Mouse (Mus musculus): Measurements from ENCODE around the gene Chd9. TPM values are rescaled to one million over a fixed set of nuclear protein-coding genes. Genes with fewer than 3 reads are reported as not detected.

Chd9 gene
- total and polyA plus RNA-seq, 2 experiments from 2014 or later: 103 to 112 TPM

GRCm38 (mm10) chr8:90849462-90850050, 21.4 kb downstream of the Chd9 start:
- H3K4me3 ChIP-seq (ENCODE audit: low read length): no peak overlapping the region
- H3K27ac ChIP-seq: peak overlapping the region; percentile 78
- no peak overlapping the region for H3K9ac ChIP-seq (replicated peaks; ENCODE audit: low read length)
- TF ChIP-seq CTCF (IDR thresholded peaks at IDR 0.05; ENCODE audit: low read depth): no peak
- DNase-seq (ENCODE audit: low spot score): peak; percentile 74
- 0 out of 2 replicates have a peak overlapping the region, but pooled peaks have one; percentile 3 for H3K4me2 ChIP-seq (ENCODE audit: low read depth, low read length)
- ATAC-seq: peak; percentile 39; the same call in 1 of the 2 replicates
- H3K27me3 ChIP-seq (ENCODE audit: insufficient read depth, low read length): no peaks in the 10 kb centered on the region
- no peaks in the 10 kb centered on the region for H3K9me3 ChIP-seq (ENCODE audit: low read length)
- peaks cover 10% of the 10 kb centered on the region for H3K4me1 ChIP-seq (ENCODE audit: insufficient read depth, low read length)
- 36% methylated on average over 11 of the region's 11 CpGs for whole genome bisulfite sequencing
- H3K36me3 ChIP-seq (ENCODE audit: insufficient read depth, low read length): no peaks in the 10 kb centered on the region

GRCm38 (mm10) chr8:90851544-90851943, 23.4 kb downstream of the Chd9 start:
- no peak overlapping the region for H3K4me3 ChIP-seq (ENCODE audit: low read length)
- no peak overlapping the region for H3K4me2 ChIP-seq (ENCODE audit: low read depth, low read length)
- no peak overlapping the region for H3K27ac ChIP-seq
- no peak overlapping the region for H3K9ac ChIP-seq (replicated peaks; ENCODE audit: low read length)
- no peaks in the 10 kb centered on the region for H3K27me3 ChIP-seq (ENCODE audit: insufficient read depth, low read length)
- WGBS: 61% methylated on average over 8 of the region's 8 CpGs
- DNase-seq (ENCODE audit: low spot score) (no peak), ATAC-seq (no peak)
- TF ChIP-seq CTCF (IDR thresholded peaks at IDR 0.05; ENCODE audit: low read depth): no peak
- no peaks in the 10 kb centered on the region for H3K9me3 ChIP-seq (ENCODE audit: low read length)
- H3K4me1 ChIP-seq (ENCODE audit: insufficient read depth, low read length): peaks cover 10% of the 10 kb centered on the region
- no peaks in the 10 kb centered on the region for H3K36me3 ChIP-seq (ENCODE audit: insufficient read depth, low read length)

- TF ChIP-seq CTCF (IDR thresholded peaks at IDR 0.05; ENCODE audit: low read depth): no peak
- ATAC-seq (no peak; the same call in 1 of the 2 replicates), DNase-seq (ENCODE audit: low spot score) (no peak)
- no peak overlapping the region for H3K9ac ChIP-seq (replicated peaks; ENCODE audit: low read length)
- no peaks in the 10 kb centered on the region for H3K36me3 ChIP-seq (ENCODE audit: insufficient read depth, low read length)
- H3K27ac ChIP-seq: peak overlapping the region; percentile 45; the same call in 1 of the 2 replicates
- no peaks in the 10 kb centered on the region for H3K9me3 ChIP-seq (ENCODE audit: low read length)
- H3K4me3 ChIP-seq (ENCODE audit: low read length): no peak overlapping the region
- WGBS: 34% methylated on average over 9 of the region's 9 CpGs
- H3K27me3 ChIP-seq (ENCODE audit: insufficient read depth, low read length): no peaks in the 10 kb centered on the region
- peaks cover 8% of the 10 kb centered on the region for H3K4me1 ChIP-seq (ENCODE audit: insufficient read depth, low read length)
- H3K4me2 ChIP-seq (ENCODE audit: low read depth, low read length): peak overlapping the region; percentile 30
These were observed 26.0 kb downstream of the Chd9 start for GRCm38 (mm10) chr8:90853971-90854670.

- Histone ChIP-seq H3K27ac (peak overlapping the region; percentile 45; the same call in 1 of the 2 replicates), H3K4me2 (ENCODE audit: low read depth, low read length) (peak overlapping the region; percentile 30), H3K9ac (replicated peaks; ENCODE audit: low read length) (no peak overlapping the region), H3K4me1 (ENCODE audit: insufficient read depth, low read length) (peaks cover 2% of the 10 kb centered on the region; the same call in 1 of the 2 replicates), H3K4me3 (ENCODE audit: low read length) (no peak overlapping the region), H3K9me3 (ENCODE audit: low read length) (no peaks in the 10 kb centered on the region), H3K36me3 (ENCODE audit: insufficient read depth, low read length) (no peaks in the 10 kb centered on the region), H3K27me3 (ENCODE audit: insufficient read depth, low read length) (no peaks in the 10 kb centered on the region)
- 10% methylated on average over 10 of the region's 10 CpGs for WGBS
- DNase-seq (ENCODE audit: low spot score) (peak; percentile 66), ATAC-seq (peak; percentile 90)
- no peak for TF ChIP-seq CTCF (IDR thresholded peaks at IDR 0.05; ENCODE audit: low read depth)
These were observed 26.6 kb downstream of the Chd9 start for GRCm38 (mm10) chr8:90854671-90855161.

- no peak for TF ChIP-seq CTCF (IDR thresholded peaks at IDR 0.05; ENCODE audit: low read depth)
- no peak overlapping the region for H3K4me3 ChIP-seq (ENCODE audit: low read length)
- peaks cover 1% of the 10 kb centered on the region; the same call in 1 of the 2 replicates for H3K4me1 ChIP-seq (ENCODE audit: insufficient read depth, low read length)
- ATAC-seq (no peak), DNase-seq (ENCODE audit: low spot score) (no peak)
- H3K27me3 ChIP-seq (ENCODE audit: insufficient read depth, low read length): no peaks in the 10 kb centered on the region
- 90% methylated on average over 3 of the region's 3 CpGs for WGBS
- no peaks in the 10 kb centered on the region for H3K36me3 ChIP-seq (ENCODE audit: insufficient read depth, low read length)
- H3K9me3 ChIP-seq (ENCODE audit: low read length): no peaks in the 10 kb centered on the region
- no peak overlapping the region for H3K27ac ChIP-seq
- no peak overlapping the region for H3K4me2 ChIP-seq (ENCODE audit: low read depth, low read length)
- no peak overlapping the region for H3K9ac ChIP-seq (replicated peaks; ENCODE audit: low read length)
These were observed 28.0 kb downstream of the Chd9 start for GRCm38 (mm10) chr8:90856171-90856570.

GRCm38 (mm10) chr8:90856952-90857351, 28.8 kb downstream of the Chd9 start:
- Histone ChIP-seq H3K36me3 (ENCODE audit: insufficient read depth, low read length) (no peaks in the 10 kb centered on the region), H3K4me1 (ENCODE audit: insufficient read depth, low read length) (peaks cover 9% of the 10 kb centered on the region; the same call in 1 of the 2 replicates), H3K27ac (no peak overlapping the region), H3K9me3 (ENCODE audit: low read length) (no peaks in the 10 kb centered on the region), H3K4me2 (ENCODE audit: low read depth, low read length) (no peak overlapping the region), H3K4me3 (ENCODE audit: low read length) (no peak overlapping the region), H3K9ac (replicated peaks; ENCODE audit: low read length) (no peak overlapping the region), H3K27me3 (ENCODE audit: insufficient read depth, low read length) (no peaks in the 10 kb centered on the region)
- ATAC-seq (no peak), DNase-seq (ENCODE audit: low spot score) (no peak)
- TF ChIP-seq CTCF (IDR thresholded peaks at IDR 0.05; ENCODE audit: low read depth): no peak
- 59% methylated on average over 1 of the region's 1 CpGs for WGBS

Measured in hindbrain, postnatal 0 days (tissue).